Mouse (Mus musculus): Measurements from ENCODE around the gene Runx1.

Gene Runx1

DNA sequence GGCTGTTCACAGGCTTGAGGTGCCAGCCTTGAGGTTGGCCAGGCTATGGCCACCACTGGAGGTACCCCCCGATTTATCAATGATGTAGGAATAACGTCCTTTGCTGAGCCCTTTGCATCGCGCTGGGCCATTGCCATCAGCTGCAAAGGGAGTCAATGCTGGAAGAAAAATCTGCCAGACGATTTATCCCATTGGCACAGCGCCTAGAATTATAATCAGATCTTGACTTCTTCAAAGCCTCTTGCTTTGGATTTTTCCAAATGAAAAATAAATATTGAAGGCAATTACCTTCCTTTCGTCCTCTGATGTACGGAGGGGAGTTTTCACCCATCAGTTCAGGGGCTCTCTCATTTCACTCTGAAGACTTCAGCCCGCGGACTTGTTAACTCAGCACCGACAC is 260.7 kb downstream of the Runx1 start:
- no peak for DNase-seq (ENCODE audit: low spot score)

DNA sequence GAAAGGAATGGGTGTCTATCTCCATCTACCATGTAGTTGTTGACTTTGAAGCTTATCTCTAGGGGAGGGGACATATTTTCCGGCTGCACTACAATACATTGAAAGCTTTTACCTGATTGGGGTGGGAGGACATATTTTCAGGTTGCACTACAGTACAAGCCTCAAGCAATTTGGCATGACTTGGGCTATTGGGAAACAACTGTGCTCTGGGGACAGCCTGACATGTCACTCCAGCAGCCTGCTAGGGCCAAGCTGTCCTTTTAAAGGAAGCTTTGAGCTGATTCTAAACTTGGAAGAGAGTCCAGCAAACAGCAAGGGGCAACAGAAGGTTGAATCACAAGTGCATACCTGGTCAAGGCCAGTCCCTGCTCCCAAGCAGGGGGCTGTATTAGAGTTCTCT is 270.9 kb downstream of the Runx1 start:
- DNase-seq (ENCODE audit: low spot score): no peak

- DNase-seq (ENCODE audit: low spot score): no peak
Measured at GRCm38 (mm10) chr16:92552858-92553257, 273.1 kb downstream of the Runx1 start.

- no peak for DNase-seq (ENCODE audit: low spot score)
Measured at GRCm38 (mm10) chr16:92552106-92552382, 273.9 kb downstream of the Runx1 start.
